Mouse (Mus musculus) left cerebral cortex, adult 2 months (tissue): ENCODE measurements around the gene Mtcp1. TPM values are rescaled to one million over a fixed set of nuclear protein-coding genes. Genes with fewer than 3 reads are reported as not detected.

Experiments used
- DNase-seq, 2 experiments: peaks; one replicate each; pipeline ENCODE4 v3.0.0; 2021 to 2022; ENCODE audit warnings: low spot score in 2 of 2, mixed read lengths in 1 of 2; ENCODE audit errors: extremely low spot score in 1 of 2
- H3K27ac ChIP-seq: fragments of 200-600 bp; 2 replicates; pipeline ENCODE4 v1.8.1; 2022
- H3K4me3 ChIP-seq: fragments of 200-600 bp; 2 replicates; pipeline ENCODE4 v1.8.1; 2022
- CTCF ChIP-seq: fragments of 200-600 bp; IDR thresholded peaks from 2 replicates; pipeline ENCODE4 v1.8.1; 2022; ENCODE audit warnings: antibody characterized with exemption, mild to moderate bottlenecking, moderate library complexity
- intact Hi-C: fragments of 180-260 bp; cut with DNase I; formaldehyde crosslinking; loops from one replicate; pipeline ENCODE4 v1.15.1; 2025
- total RNA-seq, 2 experiments: library from RNA; stranded (reverse); gene quantifications; 2 replicates each; pipeline ENCODE4 v1.2.3; 2021

The Mtcp1 gene
- total RNA-seq, 2 experiments from 2014 or later = 9.2 to 10.5 TPM

GRCm38 (mm10) chrX:75370197-75370596 is 46.2 kb downstream of the Mtcp1 start:
- Histone ChIP-seq H3K4me3 (no peak overlapping the region), H3K27ac (no peak overlapping the region)
- intact Hi-C loops = no loop called here
- DNase-seq = no peak
- TF ChIP-seq CTCF = no peak

Other genes starting within 250 kb of the Mtcp1 start
- 10 to 100 TPM; 51.6 to 51.8 TPM for gene Fundc2, start 34.2 kb downstream of the Mtcp1 start, total RNA-seq
- gene F8, start 34.0 kb downstream of the Mtcp1 start, total RNA-seq = 1 to 10 TPM; 3.6 TPM
- gene Cmc4, start within 50 bp of the Mtcp1 start, total RNA-seq = 10 to 100 TPM; 14.1 to 14.4 TPM
- 10 to 100 TPM; 30.9 to 37.1 TPM for gene Brcc3, start within 50 bp of the Mtcp1 start, total RNA-seq
- gene Vbp1, start 97.7 kb upstream of the Mtcp1 start, total RNA-seq = 10 to 100 TPM; 63.6 to 64.8 TPM
- gene Rab39b, start 161.6 kb upstream of the Mtcp1 start, total RNA-seq = 10 to 100 TPM; 37.6 to 38.8 TPM